Mouse (Mus musculus): Measurements from ENCODE around the gene Olfr975. TPM values are rescaled to one million over a fixed set of nuclear protein-coding genes. Genes with fewer than 3 reads are reported as not detected.

Gene Olfr975
- polyA plus RNA-seq (2017; shearing (Covaris generic)): not detected

GRCm38 (mm10) chr9:39951946-39952345 lies at the start of gene Olfr975:
Gene Olfr975, minus strand, starts transcription at chr9:39952046.

GRCm38 (mm10) chr9:39991813-39992212 lies 40.0 kb upstream of the Olfr975 start, which contains the start of gene Olfr978:
Gene Olfr978, plus strand, starts transcription at chr9:39992113.

DNA sequence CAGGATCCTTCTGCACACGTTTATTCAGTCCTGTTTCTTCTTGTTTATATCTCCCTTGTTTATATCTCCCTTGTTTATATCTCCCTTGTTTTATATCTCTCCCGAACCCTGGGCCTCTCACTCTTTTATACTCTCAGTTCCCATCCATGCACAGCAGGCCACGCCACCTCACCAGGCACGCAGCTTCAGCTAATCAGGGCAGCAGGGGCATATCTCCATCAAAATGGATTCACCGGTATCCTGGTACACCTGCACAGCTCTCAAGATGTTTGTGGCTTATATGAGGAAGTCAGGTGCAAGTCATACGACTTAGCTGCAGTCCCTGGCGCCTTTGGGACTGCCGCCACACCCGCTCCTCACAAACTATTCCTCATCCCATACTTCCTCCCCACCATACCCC lies 9.2 kb upstream of the Olfr975 start, which contains the start of gene Olfr976:
Gene Olfr976, minus strand, starts transcription at position 101 of the 400 bp plus-strand sequence.

DNA sequence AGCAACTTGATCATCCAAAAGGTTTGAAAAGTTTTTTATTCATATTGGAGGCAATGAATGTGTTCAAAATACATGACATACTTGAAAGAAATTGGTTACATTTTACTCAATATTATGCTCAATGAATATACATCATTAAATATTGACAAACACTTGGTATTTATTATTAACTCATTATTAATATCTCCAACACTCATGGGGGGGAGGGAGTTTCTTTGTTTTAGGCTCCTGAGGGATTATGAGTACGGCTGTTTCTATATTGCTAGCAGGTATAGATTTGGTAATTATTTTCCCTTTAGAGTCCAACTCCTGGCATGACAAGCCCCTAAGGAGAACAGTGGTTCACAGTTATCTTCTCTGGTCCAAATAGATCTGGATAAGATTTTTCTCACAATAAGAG lies 14.6 kb downstream of the Olfr975 start, which contains the start of gene Olfr974:
Gene Olfr974, plus strand, starts transcription at position 301 of the 400 bp plus-strand sequence.

DNA sequence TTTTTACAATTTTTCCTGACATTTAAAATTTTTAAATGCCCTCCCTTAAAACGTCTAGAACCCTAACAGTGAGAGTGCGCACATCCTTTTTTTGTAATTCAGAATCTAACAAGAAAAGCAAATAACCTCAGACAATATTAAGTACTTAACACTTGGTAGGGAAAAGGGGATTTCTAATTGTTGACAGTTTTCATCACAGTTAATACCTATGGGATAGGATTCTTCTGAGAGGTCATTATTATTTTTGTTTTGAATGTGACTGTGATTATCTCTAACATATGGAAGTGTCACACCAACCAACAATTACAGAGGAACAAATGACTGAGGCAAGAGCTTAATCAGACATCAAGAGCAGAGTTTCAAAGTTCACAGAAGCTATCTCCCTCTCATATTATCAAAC lies 44.8 kb downstream of the Olfr975 start, which contains the start of gene Olfr229:
Gene Olfr229, plus strand, starts transcription at position 301 of the 400 bp plus-strand sequence.

Other genes starting within 250 kb of the Olfr975 start
- gene Olfr149, start 244.9 kb downstream of the Olfr975 start, polyA plus RNA-seq (2017; shearing (Covaris generic)): not detected
- under 1 TPM in 1 of 2 experiments, not detected in 1; 0.12 TPM for gene Olfr965, start 240.7 kb downstream of the Olfr975 start, polyA plus RNA-seq (2017; shearing (Covaris generic))
- under 1 TPM in 1 of 2 experiments, not detected in 1; 0.17 TPM for gene Olfr150, start 221.1 kb downstream of the Olfr975 start, polyA plus RNA-seq (2017; shearing (Covaris generic))
- gene Olfr967, start 205.8 kb downstream of the Olfr975 start, polyA plus RNA-seq (2017; shearing (Covaris generic)): under 1 TPM in 1 of 2 experiments, not detected in 1; 0.15 TPM
- gene Olfr968, start 168.8 kb downstream of the Olfr975 start, polyA plus RNA-seq (2017; shearing (Covaris generic)): under 1 TPM in 1 of 2 experiments, not detected in 1; 0.45 TPM
- gene Olfr969, start 161.1 kb downstream of the Olfr975 start, polyA plus RNA-seq (2017; shearing (Covaris generic)): under 1 TPM in 1 of 2 experiments, not detected in 1; 0.39 TPM
- gene Olfr970, start 143.2 kb downstream of the Olfr975 start, polyA plus RNA-seq (2017; shearing (Covaris generic)): not detected
- gene Olfr971, start 115.2 kb downstream of the Olfr975 start, polyA plus RNA-seq (2017; shearing (Covaris generic)): under 1 TPM in 1 of 2 experiments, not detected in 1; 0.18 TPM
- not detected for gene Olfr972, start 85.6 kb downstream of the Olfr975 start, polyA plus RNA-seq (2017; shearing (Covaris generic))
- gene Olfr229, start 44.7 kb downstream of the Olfr975 start, polyA plus RNA-seq (2017; shearing (Covaris generic)): not detected
- under 1 TPM in 1 of 2 experiments, not detected in 1; 0.15 TPM for gene Olfr974, start 14.5 kb downstream of the Olfr975 start, polyA plus RNA-seq (2017; shearing (Covaris generic))
- not detected for gene Olfr976, start 9.1 kb upstream of the Olfr975 start, polyA plus RNA-seq (2017; shearing (Covaris generic))
- under 1 TPM in 1 of 2 experiments, not detected in 1; 0.49 TPM for gene Olfr978, start 40.1 kb upstream of the Olfr975 start, polyA plus RNA-seq (2017; shearing (Covaris generic))
- gene Olfr979, start 51.4 kb upstream of the Olfr975 start, polyA plus RNA-seq (2017; shearing (Covaris generic)): not detected
- gene Olfr980, start 57.5 kb upstream of the Olfr975 start, polyA plus RNA-seq (2017; shearing (Covaris generic)): not detected
- under 1 TPM in 1 of 2 experiments, not detected in 1; 0.15 TPM for gene Olfr981, start 69.4 kb upstream of the Olfr975 start, polyA plus RNA-seq (2017; shearing (Covaris generic))
- under 1 TPM; 0.05 to 0.10 TPM for gene Olfr982, start 121.8 kb upstream of the Olfr975 start, polyA plus RNA-seq (2017; shearing (Covaris generic))
- gene Olfr983, start 141.5 kb upstream of the Olfr975 start, polyA plus RNA-seq (2017; shearing (Covaris generic)): not detected
- gene Olfr984, start 162.2 kb upstream of the Olfr975 start, polyA plus RNA-seq (2017; shearing (Covaris generic)): under 1 TPM in 1 of 2 experiments, not detected in 1; 0.33 TPM
- gene Olfr985, start 178.1 kb upstream of the Olfr975 start, polyA plus RNA-seq (2017; shearing (Covaris generic)): not detected
- not detected for gene Tmem225, start 196.1 kb upstream of the Olfr975 start, polyA plus RNA-seq (2017; shearing (Covaris generic))
- gene Olfr986, start 228.9 kb upstream of the Olfr975 start, polyA plus RNA-seq (2017; shearing (Covaris generic)): not detected
- 1 to 10 TPM; 1.6 to 3.1 TPM for gene Zfp202, start 240.3 kb upstream of the Olfr975 start, polyA plus RNA-seq (2017; shearing (Covaris generic))